Comparison of ENCODE assay signal across 20 mouse cellular contexts in the genomic region with DNA sequence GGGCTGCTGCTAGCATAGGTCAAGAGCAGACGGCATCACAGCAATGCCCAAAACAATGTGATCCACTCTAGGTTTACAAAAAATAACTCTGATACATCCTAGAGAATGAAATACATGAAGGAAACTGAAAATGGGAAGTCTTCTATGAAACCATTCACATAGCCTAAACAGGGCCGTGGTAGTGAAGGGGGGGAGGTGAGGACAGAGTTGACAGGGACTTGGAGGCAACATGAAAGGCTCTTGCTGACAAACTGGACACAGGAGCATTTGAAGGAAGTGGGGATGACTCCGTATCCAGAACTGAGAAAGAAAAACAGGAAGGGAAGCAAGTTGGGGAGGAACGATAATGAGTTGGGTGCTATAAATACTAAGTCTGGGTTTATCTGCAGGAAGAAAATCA.
"Had no signal": no experiment of that assay in that cellular context is flagged by ENCODE, and none has a peak within 500 bp of the region (broad histone marks: within the 10 kb centered on the region; RNA-seq: fewer than 3 reads in every experiment).

No protein-coding gene starts in this region.

- H3K27me3 ChIP-seq: limb, embryonic 12.5 days; midbrain, embryonic 12.5 days; midbrain, embryonic 15.5 days; neural tube, embryonic 12.5 days; neural tube, embryonic 15.5 days; stomach, embryonic 15.5 days had no signal

- H3K4me2 ChIP-seq: limb, embryonic 12.5 days; limb, embryonic 15.5 days; lung, embryonic 14.5 days; midbrain, embryonic 12.5 days; midbrain, embryonic 15.5 days; neural tube, embryonic 12.5 days; neural tube, embryonic 15.5 days; stomach, embryonic 15.5 days had no signal

- ATAC-seq: intestine, postnatal 0 days; lung, postnatal 0 days; midbrain, embryonic 15.5 days had no signal

- H3K4me1 ChIP-seq: limb, embryonic 12.5 days had no signal

- H3K4me3 ChIP-seq: limb, embryonic 12.5 days; limb, embryonic 15.5 days; midbrain, embryonic 12.5 days; midbrain, embryonic 15.5 days; neural tube, embryonic 12.5 days; neural tube, embryonic 15.5 days; stomach, embryonic 15.5 days had no signal

- H3K9me3 ChIP-seq: limb, embryonic 12.5 days; limb, embryonic 15.5 days; midbrain, embryonic 12.5 days; midbrain, embryonic 15.5 days; neural tube, embryonic 12.5 days; neural tube, embryonic 15.5 days; stomach, embryonic 15.5 days had no signal

- H3K27ac ChIP-seq: kidney, postnatal 0 days; limb, embryonic 12.5 days; limb, embryonic 15.5 days; macrophage; midbrain, embryonic 12.5 days; midbrain, embryonic 15.5 days; neural tube, embryonic 12.5 days; neural tube, embryonic 15.5 days; stomach, embryonic 15.5 days had no signal

- H3K36me3 ChIP-seq: limb, embryonic 12.5 days; limb, embryonic 15.5 days; midbrain, embryonic 12.5 days; midbrain, embryonic 15.5 days; neural tube, embryonic 12.5 days; neural tube, embryonic 15.5 days; stomach, embryonic 15.5 days had no signal

- H3K9ac ChIP-seq: limb, embryonic 12.5 days; limb, embryonic 15.5 days; lung, embryonic 14.5 days; midbrain, embryonic 12.5 days; midbrain, embryonic 15.5 days; neural tube, embryonic 12.5 days; neural tube, embryonic 15.5 days; stomach, embryonic 15.5 days had no signal

- DNase-seq: kidney, adult 2 months; kidney, postnatal 36 days; layer of hippocampus, postnatal 36 days; left cerebral cortex, postnatal 4 days; right cerebral cortex, adult 18-20 months; right cerebral cortex, postnatal 14 days; right cerebral cortex, postnatal 4 days; thymus, postnatal 25 days had no signal
